Mouse (Mus musculus): ENCODE measurements at regions not wholly inside any gene's neighbourhood (a gene's known extent, or its start where the extent isn't known, plus 50 kb on each side); places are given as distances from the start of the nearest gene placed in this dataset.

DNA sequence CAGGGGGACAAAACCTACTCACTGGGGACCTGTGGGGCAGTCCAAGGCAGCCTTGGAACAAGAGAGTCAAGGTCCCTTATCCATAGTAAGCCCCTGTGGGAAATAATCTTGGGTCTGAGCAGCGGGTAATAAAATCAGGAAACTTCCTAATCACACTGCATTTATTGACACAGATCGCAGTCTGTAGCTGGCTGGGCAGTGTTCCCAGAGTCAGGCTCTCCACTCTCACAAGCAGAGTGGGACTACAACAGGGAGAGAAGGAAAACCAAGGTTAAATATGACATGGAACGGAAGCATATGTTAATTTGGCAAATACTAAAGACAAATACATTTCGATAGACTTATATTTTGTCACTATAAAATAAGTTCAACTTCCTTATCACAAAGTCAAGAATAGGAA, 322.6 kb downstream of the Sox11 start:
- no peaks in the 10 kb centered on the region for H3K4me1 ChIP-seq (ENCODE audit: control insufficient read depth, insufficient read depth, insufficient read length)
- no peak overlapping the region for H3K27ac ChIP-seq (ENCODE audit: insufficient read depth, low read length)
- TF ChIP-seq CTCF (IDR thresholded peaks at IDR 0.05; ENCODE audit: extremely low read depth, insufficient read depth, insufficient read length, insufficient replicate concordance) (no peak), POLR2A (IDR thresholded peaks at IDR 0.05; ENCODE audit: low read depth, low read length) (no peak)
- no peak for DNase-seq (ENCODE audit: low read depth in 1 of 2, low spot score in 2 of 2)
- H3K36me3 ChIP-seq (ENCODE audit: control insufficient read depth, insufficient read depth, low read length): no peaks in the 10 kb centered on the region
- no peaks in the 10 kb centered on the region for H3K27me3 ChIP-seq (ENCODE audit: control insufficient read depth, insufficient read depth, low read length)
- H3K4me3 ChIP-seq (ENCODE audit: extremely low read depth, insufficient read depth, insufficient read length): no peak overlapping the region
- WGBS: 88% methylated on average over 4 of the region's 4 CpGs

DNA sequence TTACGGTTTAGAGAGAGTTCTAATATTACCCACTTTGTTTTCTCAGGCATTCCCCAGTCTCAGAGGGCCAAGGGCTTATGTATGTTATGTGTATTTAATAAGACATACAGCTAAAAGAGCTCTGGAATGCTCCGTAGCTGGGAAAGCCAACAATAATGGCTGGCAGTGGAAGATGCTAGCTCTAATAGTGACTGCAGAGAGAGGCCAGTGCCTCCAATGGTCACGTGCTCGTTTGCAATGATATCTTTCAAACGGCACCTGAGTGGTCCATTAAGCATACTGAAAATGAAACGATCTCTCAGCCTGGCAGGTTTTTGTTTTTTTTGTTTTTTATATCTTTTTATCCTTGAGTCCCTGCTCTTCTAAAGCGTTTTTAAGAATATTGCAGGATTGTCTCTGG, 324.0 kb downstream of the Sox11 start:
- DNase-seq (ENCODE audit: low read depth in 1 of 2, low spot score in 2 of 2): no peak
- Histone ChIP-seq H3K27ac (ENCODE audit: insufficient read depth, low read length) (no peak overlapping the region), H3K4me1 (ENCODE audit: control insufficient read depth, insufficient read depth, insufficient read length) (no peaks in the 10 kb centered on the region), H3K4me3 (ENCODE audit: extremely low read depth, insufficient read depth, insufficient read length) (no peak overlapping the region), H3K36me3 (ENCODE audit: control insufficient read depth, insufficient read depth, low read length) (no peaks in the 10 kb centered on the region), H3K27me3 (ENCODE audit: control insufficient read depth, insufficient read depth, low read length) (no peaks in the 10 kb centered on the region)
- WGBS: 78% methylated on average over 7 of the region's 7 CpGs
- TF ChIP-seq POLR2A (IDR thresholded peaks at IDR 0.05; ENCODE audit: low read depth, low read length) (no peak), CTCF (IDR thresholded peaks at IDR 0.05; ENCODE audit: extremely low read depth, insufficient read depth, insufficient read length, insufficient replicate concordance) (no peak)

DNA sequence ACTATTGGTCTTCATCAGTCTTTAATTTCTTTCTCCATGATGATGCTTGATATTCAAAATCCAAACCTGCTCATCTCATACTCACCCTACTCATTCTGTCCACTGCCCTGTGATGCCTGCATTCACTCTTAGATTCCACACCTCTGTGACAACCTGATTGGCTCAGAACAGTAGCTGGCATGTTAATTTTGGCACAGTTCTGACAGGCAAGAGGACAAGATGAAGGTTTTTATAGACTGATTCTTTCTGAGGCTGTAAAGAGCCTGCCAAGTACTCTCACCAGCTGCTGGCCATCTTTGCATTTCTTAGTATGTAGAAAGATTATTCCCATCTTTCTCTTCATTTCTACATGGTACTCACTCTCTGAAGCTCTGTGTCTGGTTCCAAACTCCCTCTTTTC, 343.1 kb downstream of the Sox11 start:
- H3K4me1 ChIP-seq (ENCODE audit: control insufficient read depth, insufficient read depth, insufficient read length): no peaks in the 10 kb centered on the region
- TF ChIP-seq POLR2A (IDR thresholded peaks at IDR 0.05; ENCODE audit: low read depth, low read length) (no peak), CTCF (IDR thresholded peaks at IDR 0.05; ENCODE audit: extremely low read depth, insufficient read depth, insufficient read length, insufficient replicate concordance) (no peak)
- no peaks in the 10 kb centered on the region for H3K27me3 ChIP-seq (ENCODE audit: control insufficient read depth, insufficient read depth, low read length)
- H3K27ac ChIP-seq (ENCODE audit: insufficient read depth, low read length): no peak overlapping the region
- H3K36me3 ChIP-seq (ENCODE audit: control insufficient read depth, insufficient read depth, low read length): no peaks in the 10 kb centered on the region
- DNase-seq (ENCODE audit: low read depth in 1 of 2, low spot score in 2 of 2): no peak
- H3K4me3 ChIP-seq (ENCODE audit: extremely low read depth, insufficient read depth, insufficient read length): no peak overlapping the region

DNA sequence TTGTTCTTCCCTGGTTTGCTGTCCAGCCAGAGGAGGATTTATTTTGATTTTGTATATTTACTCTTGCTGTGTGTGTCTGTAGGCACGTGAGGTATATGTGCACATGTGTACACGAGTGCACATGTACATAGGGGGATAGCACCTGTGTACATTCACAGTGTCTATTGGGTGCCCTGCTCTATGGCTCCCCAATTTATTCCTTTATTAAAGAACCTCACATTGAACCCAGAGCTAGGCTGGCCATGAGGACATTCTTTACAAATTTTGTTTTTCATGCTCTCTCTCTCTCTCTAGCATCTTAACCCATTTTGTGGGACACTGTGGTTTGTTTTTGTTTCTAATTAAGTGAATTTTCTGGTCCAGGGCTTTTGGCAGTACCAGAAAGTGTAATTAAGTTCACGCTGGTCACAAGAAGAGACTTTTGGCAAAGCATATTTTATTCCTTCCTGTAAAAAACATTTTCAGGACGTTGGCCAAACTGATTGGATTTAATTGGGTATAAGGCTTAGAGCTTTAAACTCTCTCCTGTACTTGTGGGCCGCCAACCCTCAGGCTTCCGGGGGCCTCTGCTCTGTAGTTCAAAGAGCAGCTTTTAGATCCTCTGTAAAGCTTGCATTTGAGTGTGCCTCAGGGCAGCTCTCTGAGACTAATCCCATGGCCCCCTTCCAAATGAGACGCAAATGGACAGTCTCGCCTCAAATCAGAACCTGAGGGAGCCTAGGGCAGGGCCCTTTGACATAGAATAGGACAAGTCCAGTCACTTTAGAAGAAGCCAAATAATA, 365.9 kb downstream of the Sox11 start:
- no peak for TF ChIP-seq POLR2A (IDR thresholded peaks at IDR 0.05; ENCODE audit: low read depth, low read length)
- no peak for TF ChIP-seq CTCF (IDR thresholded peaks at IDR 0.05; ENCODE audit: extremely low read depth, insufficient read depth, insufficient read length, insufficient replicate concordance)
- no peak overlapping the region for H3K27ac ChIP-seq (ENCODE audit: insufficient read depth, low read length)
- 75% methylated on average over 8 of the region's 8 CpGs for WGBS
- H3K36me3 ChIP-seq (ENCODE audit: control insufficient read depth, insufficient read depth, low read length): no peaks in the 10 kb centered on the region
- H3K4me3 ChIP-seq (ENCODE audit: extremely low read depth, insufficient read depth, insufficient read length): no peak overlapping the region
- no peak for DNase-seq (ENCODE audit: low read depth in 1 of 2, low spot score in 2 of 2)
- H3K4me1 ChIP-seq (ENCODE audit: control insufficient read depth, insufficient read depth, insufficient read length): no peaks in the 10 kb centered on the region
- no peaks in the 10 kb centered on the region for H3K27me3 ChIP-seq (ENCODE audit: control insufficient read depth, insufficient read depth, low read length)

DNA sequence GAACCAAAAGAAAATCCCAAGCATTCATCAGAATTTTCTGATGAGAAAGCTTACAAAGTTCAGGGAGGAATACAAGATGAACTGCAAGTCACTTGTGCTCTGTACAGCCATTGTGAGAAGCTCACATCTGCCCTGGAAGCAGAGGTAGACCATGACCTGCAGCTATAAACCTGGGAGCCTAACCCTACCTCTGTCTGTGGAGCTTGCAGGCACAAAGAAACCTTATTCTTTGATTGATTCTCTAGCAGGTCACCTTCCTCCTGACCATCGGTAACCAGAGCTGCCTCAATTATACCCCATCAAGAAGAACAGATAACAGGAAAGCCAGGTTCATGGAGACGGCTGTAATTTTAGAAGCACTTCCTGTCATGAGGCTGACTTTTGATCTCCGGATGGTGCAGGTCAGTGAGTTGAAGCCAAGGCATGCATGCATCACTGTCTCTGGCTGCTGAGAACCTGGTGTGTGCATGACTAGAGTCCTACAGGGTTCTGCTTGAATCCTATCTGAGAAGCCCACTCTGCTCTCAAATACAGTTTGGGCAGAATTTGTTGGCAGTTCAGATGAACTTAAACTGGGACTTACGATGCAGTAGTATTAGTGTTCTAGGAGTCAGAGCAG, 369.8 kb downstream of the Sox11 start:
- Histone ChIP-seq H3K27ac (ENCODE audit: insufficient read depth, low read length) (no peak overlapping the region), H3K4me1 (ENCODE audit: control insufficient read depth, insufficient read depth, insufficient read length) (no peaks in the 10 kb centered on the region), H3K4me3 (ENCODE audit: extremely low read depth, insufficient read depth, insufficient read length) (no peak overlapping the region), H3K36me3 (ENCODE audit: control insufficient read depth, insufficient read depth, low read length) (no peaks in the 10 kb centered on the region), H3K27me3 (ENCODE audit: control insufficient read depth, insufficient read depth, low read length) (no peaks in the 10 kb centered on the region)
- DNase-seq (ENCODE audit: low read depth in 1 of 2, low spot score in 2 of 2): no peak
- WGBS: 65% methylated on average over 4 of the region's 4 CpGs
- TF ChIP-seq POLR2A (IDR thresholded peaks at IDR 0.05; ENCODE audit: low read depth, low read length): no peak
- no peak for TF ChIP-seq CTCF (IDR thresholded peaks at IDR 0.05; ENCODE audit: extremely low read depth, insufficient read depth, insufficient read length, insufficient replicate concordance)

DNA sequence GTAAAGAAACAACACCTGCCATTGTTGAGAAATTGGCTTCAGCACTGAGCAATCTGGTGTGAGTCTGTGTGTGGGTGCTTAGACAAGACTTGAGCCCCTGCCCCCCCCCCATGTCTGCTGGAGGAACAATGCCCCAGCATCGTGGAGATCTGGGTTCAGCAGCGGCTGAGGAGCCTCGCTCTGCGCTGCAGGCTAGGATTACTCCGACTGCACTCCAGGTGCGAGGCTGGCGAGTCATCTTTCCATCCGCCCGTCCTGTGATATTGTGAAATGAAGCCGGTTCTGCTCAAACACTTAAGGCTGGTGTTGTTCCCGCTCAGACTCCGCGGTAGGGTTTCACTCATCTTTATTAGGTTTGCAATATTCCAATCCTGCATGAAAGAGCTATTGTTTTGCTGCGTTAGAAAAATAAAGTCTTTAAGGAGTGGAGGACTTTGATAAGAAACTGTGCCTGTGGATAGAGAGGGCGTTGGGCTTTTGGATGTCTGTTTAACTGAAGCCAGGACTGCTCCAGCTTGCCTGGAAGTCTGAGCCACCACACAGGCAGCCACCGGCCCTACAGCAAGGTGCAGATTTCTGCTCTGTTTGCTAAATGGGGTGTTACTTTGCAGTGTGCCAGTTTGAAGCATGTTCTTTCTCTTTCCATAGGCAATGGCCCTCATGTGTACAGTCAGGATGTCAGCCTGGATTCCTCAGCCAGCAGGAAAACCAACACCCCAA, 375.2 kb downstream of the Sox11 start:
- no peak for DNase-seq (ENCODE audit: low read depth in 1 of 2, low spot score in 2 of 2)
- Histone ChIP-seq H3K4me1 (ENCODE audit: control insufficient read depth, insufficient read depth, insufficient read length) (no peaks in the 10 kb centered on the region), H3K27me3 (ENCODE audit: control insufficient read depth, insufficient read depth, low read length) (no peaks in the 10 kb centered on the region), H3K36me3 (ENCODE audit: control insufficient read depth, insufficient read depth, low read length) (no peaks in the 10 kb centered on the region), H3K4me3 (ENCODE audit: extremely low read depth, insufficient read depth, insufficient read length) (no peak overlapping the region), H3K27ac (ENCODE audit: insufficient read depth, low read length) (no peak overlapping the region)
- TF ChIP-seq POLR2A (IDR thresholded peaks at IDR 0.05; ENCODE audit: low read depth, low read length) (no peak), CTCF (IDR thresholded peaks at IDR 0.05; ENCODE audit: extremely low read depth, insufficient read depth, insufficient read length, insufficient replicate concordance) (no peak)
- WGBS: 65% methylated on average over 16 of the region's 16 CpGs
